Mouse (Mus musculus): Measurements from ENCODE around the gene Epb42. TPM values are rescaled to one million over a fixed set of nuclear protein-coding genes. Genes with fewer than 3 reads are reported as not detected.
A peak's percentile ranks its signal among the peaks of the same experiment; 100 is the strongest.
"Not testable (repeated sequence)": the region's sequence is repeated elsewhere in the genome, so short reads cannot be mapped to it uniquely, and the experiment has no call there.

Epb42 gene
- polyA plus RNA-seq, 1 experiment from 2014 or later = 1.2 TPM

GRCm38 (mm10) chr2:121004018-121004811 is 32.7 kb downstream of the Epb42 start:
- H3K4me2 ChIP-seq (replicated peaks) = no peak overlapping the region
- peaks cover 6% of the 10 kb centered on the region for H3K4me1 ChIP-seq
- WGBS = 83% methylated on average over 7 of the region's 7 CpGs
- no peak overlapping the region for H3K27ac ChIP-seq
- no peak overlapping the region for H3K4me3 ChIP-seq
- H3K9ac ChIP-seq = no peak overlapping the region
- no peaks in the 10 kb centered on the region for H3K36me3 ChIP-seq
- no peaks in the 10 kb centered on the region for H3K9me3 ChIP-seq
- no peak for ATAC-seq (ENCODE audit: low FRiP score, low read depth)
- H3K27me3 ChIP-seq = no peaks in the 10 kb centered on the region

GRCm38 (mm10) chr2:121003586-121003985 is 33.3 kb downstream of the Epb42 start:
- Histone ChIP-seq H3K27me3 (no peaks in the 10 kb centered on the region), H3K9ac (no peak overlapping the region), H3K9me3 (no peaks in the 10 kb centered on the region), H3K27ac (no peak overlapping the region), H3K4me1 (no peaks in the 10 kb centered on the region), H3K4me2 (replicated peaks) (no peak overlapping the region), H3K4me3 (no peak overlapping the region), H3K36me3 (no peaks in the 10 kb centered on the region)
- ATAC-seq (ENCODE audit: low FRiP score, low read depth) = no peak
- WGBS = 70% methylated on average over 2 of the region's 2 CpGs

- Histone ChIP-seq H3K27ac (no peak overlapping the region), H3K4me3 (no peak overlapping the region), H3K4me2 (replicated peaks) (no peak overlapping the region), H3K9ac (no peak overlapping the region), H3K9me3 (no peaks in the 10 kb centered on the region), H3K27me3 (no peaks in the 10 kb centered on the region), H3K36me3 (no peaks in the 10 kb centered on the region), H3K4me1 (no peaks in the 10 kb centered on the region)
- ATAC-seq (ENCODE audit: low FRiP score, low read depth) = no peak
- 85% methylated on average over 8 of the region's 8 CpGs for WGBS
Measured at GRCm38 (mm10) chr2:120998863-120999262, 38.0 kb downstream of the Epb42 start.

- H3K4me3 ChIP-seq; H3K9me3 ChIP-seq; H3K27ac ChIP-seq; ATAC-seq (ENCODE audit: low FRiP score, low read depth); H3K36me3 ChIP-seq; H3K4me2 ChIP-seq (replicated peaks); H3K4me1 ChIP-seq; H3K27me3 ChIP-seq; H3K9ac ChIP-seq: not testable (repeated sequence)
- 84% methylated on average over 1 of the region's 1 CpGs for WGBS
Measured at GRCm38 (mm10) chr2:120996607-120997006, 40.3 kb downstream of the Epb42 start.

DNA sequence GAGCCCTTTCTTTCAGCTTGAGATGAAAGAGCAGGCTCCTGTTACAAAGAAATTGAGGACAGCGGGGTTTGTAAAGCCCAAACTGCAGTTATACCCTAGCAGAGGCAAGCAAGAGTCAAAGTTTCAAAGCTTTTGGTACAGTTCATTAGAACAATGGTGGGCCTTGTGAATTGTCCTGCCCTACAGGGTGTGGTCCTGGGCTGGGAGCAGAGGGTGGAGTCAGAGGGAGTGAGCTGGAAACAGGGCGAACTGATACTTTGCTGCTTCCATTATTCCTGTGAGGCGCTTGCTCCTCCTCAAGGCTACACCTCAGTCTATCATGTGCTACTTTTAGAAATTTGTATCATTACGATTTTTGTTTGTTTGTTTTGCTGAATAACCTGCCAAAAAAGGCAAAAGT is 45.7 kb downstream of the Epb42 start:
- Histone ChIP-seq H3K9me3 (no peaks in the 10 kb centered on the region), H3K36me3 (no peaks in the 10 kb centered on the region), H3K9ac (no peak overlapping the region), H3K4me2 (replicated peaks) (no peak overlapping the region), H3K27ac (no peak overlapping the region), H3K4me3 (no peak overlapping the region), H3K27me3 (no peaks in the 10 kb centered on the region), H3K4me1 (no peaks in the 10 kb centered on the region)
- no peak for ATAC-seq (ENCODE audit: low FRiP score, low read depth)
- WGBS = 75% methylated on average over 4 of the region's 4 CpGs

GRCm38 (mm10) chr2:120985241-120985640 is 51.6 kb downstream of the Epb42 start:
- no peak overlapping the region for H3K9ac ChIP-seq
- H3K27me3 ChIP-seq = no peaks in the 10 kb centered on the region
- H3K4me2 ChIP-seq (replicated peaks) = no peak overlapping the region
- no peak overlapping the region for H3K27ac ChIP-seq
- 89% methylated on average over 1 of the region's 1 CpGs for WGBS
- ATAC-seq (ENCODE audit: low FRiP score, low read depth) = no peak
- H3K9me3 ChIP-seq = no peaks in the 10 kb centered on the region
- H3K36me3 ChIP-seq = no peaks in the 10 kb centered on the region
- no peak overlapping the region for H3K4me3 ChIP-seq
- H3K4me1 ChIP-seq = no peaks in the 10 kb centered on the region

GRCm38 (mm10) chr2:120983611-120984010 is 53.3 kb downstream of the Epb42 start:
- WGBS = 24% methylated on average over 2 of the region's 2 CpGs
- no peaks in the 10 kb centered on the region for H3K9me3 ChIP-seq

GRCm38 (mm10) chr2:120980861-120981260 is 56.0 kb downstream of the Epb42 start:
- WGBS = 58% methylated on average over 2 of the region's 2 CpGs
- no peaks in the 10 kb centered on the region for H3K4me1 ChIP-seq
- H3K4me2 ChIP-seq (replicated peaks) = no peak overlapping the region
- no peaks in the 10 kb centered on the region for H3K9me3 ChIP-seq
- H3K9ac ChIP-seq = no peak overlapping the region
- peaks cover 19% of the 10 kb centered on the region for H3K27me3 ChIP-seq
- H3K36me3 ChIP-seq = no peaks in the 10 kb centered on the region
- no peak overlapping the region for H3K4me3 ChIP-seq
- no peak overlapping the region for H3K27ac ChIP-seq
- ATAC-seq (ENCODE audit: low FRiP score, low read depth) = no peak

More at GRCm38 (mm10) chr2:120983611-120984010, 53.3 kb downstream of the Epb42 start:
- H3K4me2 ChIP-seq (replicated peaks) = no peak overlapping the region
- H3K4me1 ChIP-seq = no peaks in the 10 kb centered on the region
- H3K4me3 ChIP-seq = no peak overlapping the region
- no peak overlapping the region for H3K9ac ChIP-seq
- no peaks in the 10 kb centered on the region for H3K36me3 ChIP-seq
- no peak for ATAC-seq (ENCODE audit: low FRiP score, low read depth)
- no peak overlapping the region for H3K27ac ChIP-seq
- H3K27me3 ChIP-seq = no peaks in the 10 kb centered on the region

- Histone ChIP-seq H3K4me2 (replicated peaks) (no peak overlapping the region), H3K27me3 (peaks cover 20% of the 10 kb centered on the region), H3K9me3 (no peaks in the 10 kb centered on the region), H3K4me1 (no peaks in the 10 kb centered on the region), H3K4me3 (no peak overlapping the region), H3K9ac (no peak overlapping the region), H3K27ac (no peak overlapping the region), H3K36me3 (no peaks in the 10 kb centered on the region)
- ATAC-seq (ENCODE audit: low FRiP score, low read depth) = no peak
- whole genome bisulfite sequencing = 85% methylated on average over 1 of the region's 1 CpGs
Measured at GRCm38 (mm10) chr2:120979819-120980218, 57.1 kb downstream of the Epb42 start.

GRCm38 (mm10) chr2:120978693-120979037 is 58.2 kb downstream of the Epb42 start:
- Histone ChIP-seq H3K4me2 (replicated peaks) (no peak overlapping the region), H3K27me3 (peaks cover 20% of the 10 kb centered on the region), H3K4me3 (no peak overlapping the region), H3K4me1 (no peaks in the 10 kb centered on the region), H3K27ac (no peak overlapping the region), H3K9ac (no peak overlapping the region), H3K36me3 (no peaks in the 10 kb centered on the region), H3K9me3 (no peaks in the 10 kb centered on the region)
- ATAC-seq (ENCODE audit: low FRiP score, low read depth) = no peak
- WGBS = 62% methylated on average over 2 of the region's 2 CpGs

GRCm38 (mm10) chr2:120977926-120978692 is 58.8 kb downstream of the Epb42 start:
- H3K4me1 ChIP-seq = no peaks in the 10 kb centered on the region
- H3K27me3 ChIP-seq = peaks cover 21% of the 10 kb centered on the region
- H3K4me3 ChIP-seq = peak overlapping the region; percentile 69
- H3K9ac ChIP-seq = no peak overlapping the region
- no peak for ATAC-seq (ENCODE audit: low FRiP score, low read depth)
- no peaks in the 10 kb centered on the region for H3K36me3 ChIP-seq
- peak overlapping the region; percentile 96 for H3K4me2 ChIP-seq (replicated peaks)
- 81% methylated on average over 8 of the region's 8 CpGs for WGBS
- no peaks in the 10 kb centered on the region for H3K9me3 ChIP-seq
- H3K27ac ChIP-seq = no peak overlapping the region

GRCm38 (mm10) chr2:120976990-120977925 is 59.6 kb downstream of the Epb42 start, which contains the start of gene Tmem62:
Gene Tmem62 (plus strand): TSS chr2:120977017.
- Histone ChIP-seq H3K4me1 (no peaks in the 10 kb centered on the region), H3K4me3 (peak within 1 kb of the TSS; percentile 69), H3K9ac (peak within 1 kb of the TSS; percentile 74), H3K36me3 (no peaks in the 10 kb centered on the region), H3K27me3 (peaks cover 24% of the 10 kb centered on the region), H3K27ac (no peak within 1 kb of the TSS), H3K9me3 (no peaks in the 10 kb centered on the region), H3K4me2 (replicated peaks) (peak within 1 kb of the TSS; percentile 96)
- ATAC-seq (ENCODE audit: low FRiP score, low read depth) = peak; percentile 69
- under 1% methylated on average over 67 of the region's 71 CpGs for WGBS
